Mouse (Mus musculus): Measurements from ENCODE around the gene Nt5dc2. TPM values are rescaled to one million over a fixed set of nuclear protein-coding genes. Genes with fewer than 3 reads are reported as not detected.

Nt5dc2 gene
- polyA plus RNA-seq, 1 experiment from 2014 or later, result 48.5 TPM

DNA sequence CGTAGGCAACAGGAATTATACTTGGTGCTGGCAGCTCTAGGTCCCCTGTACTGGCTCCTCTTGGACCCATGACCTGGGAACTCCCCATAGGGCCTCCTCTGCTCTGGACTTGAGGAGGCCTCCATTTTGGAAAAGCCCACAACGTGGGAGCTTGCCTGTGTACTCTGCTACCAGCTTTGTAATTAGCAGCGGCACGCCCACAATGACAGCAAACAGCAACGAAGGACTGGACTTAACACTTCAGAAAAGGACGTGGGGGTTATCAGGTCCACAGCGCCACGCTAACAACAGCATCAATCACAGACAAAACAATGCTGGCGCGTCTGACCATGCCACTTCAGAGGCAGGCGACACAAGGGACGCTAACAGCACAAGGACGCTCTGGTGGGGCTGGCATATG lies 40.1 kb downstream of the Nt5dc2 start:
- peaks cover 58% of the 10 kb centered on the region for H3K36me3 ChIP-seq (replicated peaks; ENCODE audit: insufficient read depth, low read length)
- 73% methylated on average over 13 of the region's 13 CpGs for WGBS (ENCODE audit: insufficient replicate concordance)
- H3K9me3 ChIP-seq (ENCODE audit: low read length), result no peaks in the 10 kb centered on the region

DNA sequence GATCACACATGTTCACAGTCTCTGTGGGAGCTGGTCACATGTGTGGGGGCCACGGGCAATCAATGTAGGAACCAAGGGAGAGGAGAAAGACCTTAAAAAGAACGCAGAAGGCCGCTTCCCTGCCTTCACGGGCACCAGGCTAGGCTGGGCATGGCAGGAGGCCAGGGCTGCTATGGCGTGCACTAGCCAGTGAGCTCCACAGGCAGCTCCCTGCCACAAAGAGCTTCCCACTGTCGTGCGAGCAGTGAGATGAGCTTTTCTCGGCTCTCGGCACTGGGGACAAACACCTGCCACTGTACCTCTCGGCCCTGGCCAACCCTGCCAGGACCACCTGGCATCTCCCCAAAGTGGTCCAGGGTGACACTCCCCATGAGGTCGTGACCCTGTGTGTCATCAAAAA lies 40.5 kb downstream of the Nt5dc2 start:
- Histone ChIP-seq H3K36me3 (replicated peaks; ENCODE audit: insufficient read depth, low read length) (peaks cover 62% of the 10 kb centered on the region), H3K9me3 (ENCODE audit: low read length) (no peaks in the 10 kb centered on the region), H3K27me3 (ENCODE audit: insufficient read depth, low read length) (no peaks in the 10 kb centered on the region), H3K9ac (replicated peaks) (no peak overlapping the region), H3K4me1 (ENCODE audit: insufficient read depth) (peaks cover 8% of the 10 kb centered on the region; the same call in 1 of the 2 replicates), H3K4me2 (ENCODE audit: low read depth, low read length) (no peak overlapping the region), H3K4me3 (ENCODE audit: low read depth, low read length) (no peak overlapping the region), H3K27ac (ENCODE audit: low read depth) (no peak overlapping the region)
- 79% methylated on average over 11 of the region's 11 CpGs for WGBS (ENCODE audit: insufficient replicate concordance)
- no peak for ATAC-seq
- TF ChIP-seq CTCF (IDR thresholded peaks at IDR 0.05; ENCODE audit: low read depth), result no peak
- TF ChIP-seq EP300 (IDR thresholded peaks at IDR 0.05; ENCODE audit: low read depth), result no peak
- DNase-seq, result no peak

More for the DNA sequence above, 40.1 kb downstream of the Nt5dc2 start:
- Histone ChIP-seq H3K4me1 (ENCODE audit: insufficient read depth) (peaks cover 10% of the 10 kb centered on the region; the same call in 1 of the 2 replicates), H3K27ac (ENCODE audit: low read depth) (no peak overlapping the region), H3K27me3 (ENCODE audit: insufficient read depth, low read length) (no peaks in the 10 kb centered on the region), H3K4me3 (ENCODE audit: low read depth, low read length) (no peak overlapping the region), H3K9ac (replicated peaks) (no peak overlapping the region), H3K4me2 (ENCODE audit: low read depth, low read length) (no peak overlapping the region)
- no peak for TF ChIP-seq EP300 (IDR thresholded peaks at IDR 0.05; ENCODE audit: low read depth)
- no peak for TF ChIP-seq CTCF (IDR thresholded peaks at IDR 0.05; ENCODE audit: low read depth)
- ATAC-seq (no peak), DNase-seq (no peak)

DNA sequence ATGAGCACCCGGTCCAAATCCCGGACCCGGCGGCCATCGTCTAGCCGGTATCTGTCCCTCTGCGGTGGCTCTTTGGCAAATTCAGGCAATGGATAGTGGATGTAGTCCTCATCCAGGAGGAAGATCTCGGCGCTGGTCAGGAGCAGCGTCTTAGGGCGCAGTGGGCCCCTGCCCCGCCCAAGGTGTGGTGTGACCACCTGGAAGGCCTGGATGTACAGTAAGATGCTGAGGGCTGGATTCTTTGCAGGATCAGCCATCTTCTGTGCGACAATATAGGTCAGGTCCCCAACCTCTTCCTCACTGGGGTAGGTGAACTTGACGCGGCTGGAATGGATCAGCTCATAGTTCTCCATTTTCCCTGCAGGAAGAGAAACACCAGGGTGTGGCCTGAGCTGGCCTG lies 41.0 kb downstream of the Nt5dc2 start:
- Histone ChIP-seq H3K9ac (replicated peaks) (no peak overlapping the region), H3K4me3 (ENCODE audit: low read depth, low read length) (no peak overlapping the region), H3K4me1 (ENCODE audit: insufficient read depth) (0 out of 2 replicates have a peak, but pooled peaks cover 4% of the 10 kb centered on the region), H3K27ac (ENCODE audit: low read depth) (no peak overlapping the region), H3K9me3 (ENCODE audit: low read length) (no peaks in the 10 kb centered on the region), H3K4me2 (ENCODE audit: low read depth, low read length) (no peak overlapping the region), H3K27me3 (ENCODE audit: insufficient read depth, low read length) (no peaks in the 10 kb centered on the region), H3K36me3 (replicated peaks; ENCODE audit: insufficient read depth, low read length) (peaks cover 67% of the 10 kb centered on the region)
- ATAC-seq, result no peak
- WGBS (ENCODE audit: insufficient replicate concordance), result 90% methylated on average over 15 of the region's 15 CpGs
- DNase-seq, result no peak
- TF ChIP-seq CTCF (IDR thresholded peaks at IDR 0.05; ENCODE audit: low read depth) (no peak), EP300 (IDR thresholded peaks at IDR 0.05; ENCODE audit: low read depth) (no peak)

- Histone ChIP-seq H3K4me3 (ENCODE audit: low read depth, low read length) (no peak overlapping the region), H3K27ac (ENCODE audit: low read depth) (peak overlapping the region; percentile 48; the same call in 1 of the 2 replicates), H3K36me3 (replicated peaks; ENCODE audit: insufficient read depth, low read length) (peaks cover 78% of the 10 kb centered on the region), H3K9me3 (ENCODE audit: low read length) (no peaks in the 10 kb centered on the region), H3K9ac (replicated peaks) (no peak overlapping the region), H3K27me3 (ENCODE audit: insufficient read depth, low read length) (no peaks in the 10 kb centered on the region), H3K4me2 (ENCODE audit: low read depth, low read length) (no peak overlapping the region), H3K4me1 (ENCODE audit: insufficient read depth) (0 out of 2 replicates have a peak, but pooled peaks cover 3% of the 10 kb centered on the region)
- peak; percentile 54; the same call in 1 of the 2 replicates for TF ChIP-seq EP300 (IDR thresholded peaks at IDR 0.05; ENCODE audit: low read depth)
- no peak for TF ChIP-seq CTCF (IDR thresholded peaks at IDR 0.05; ENCODE audit: low read depth)
- WGBS (ENCODE audit: insufficient replicate concordance), result 73% methylated on average over 18 of the region's 18 CpGs
- DNase-seq (peak; percentile 41), ATAC-seq (peak; percentile 65)
These were observed 42.1 kb downstream of the Nt5dc2 start for GRCm38 (mm10) chr14:31172781-31173455.

- Histone ChIP-seq H3K36me3 (replicated peaks; ENCODE audit: insufficient read depth, low read length) (peaks cover 81% of the 10 kb centered on the region), H3K27me3 (ENCODE audit: insufficient read depth, low read length) (no peaks in the 10 kb centered on the region), H3K4me2 (ENCODE audit: low read depth, low read length) (no peak overlapping the region), H3K9ac (replicated peaks) (no peak overlapping the region), H3K27ac (ENCODE audit: low read depth) (peak overlapping the region; percentile 39; the same call in 1 of the 2 replicates), H3K4me3 (ENCODE audit: low read depth, low read length) (no peak overlapping the region), H3K9me3 (ENCODE audit: low read length) (no peaks in the 10 kb centered on the region), H3K4me1 (ENCODE audit: insufficient read depth) (0 out of 2 replicates have a peak, but pooled peaks cover 3% of the 10 kb centered on the region)
- ATAC-seq (no peak), DNase-seq (no peak)
- 80% methylated on average over 7 of the region's 7 CpGs for WGBS (ENCODE audit: insufficient replicate concordance)
- no peak for TF ChIP-seq CTCF (IDR thresholded peaks at IDR 0.05; ENCODE audit: low read depth)
- TF ChIP-seq EP300 (IDR thresholded peaks at IDR 0.05; ENCODE audit: low read depth), result no peak
These were observed 42.7 kb downstream of the Nt5dc2 start for GRCm38 (mm10) chr14:31173537-31173936.

GRCm38 (mm10) chr14:31177287-31177686 lies 46.4 kb downstream of the Nt5dc2 start:
- peaks cover 89% of the 10 kb centered on the region for H3K36me3 ChIP-seq (replicated peaks; ENCODE audit: insufficient read depth, low read length)
- WGBS (ENCODE audit: insufficient replicate concordance), result 81% methylated on average over 16 of the region's 16 CpGs
- H3K4me1 ChIP-seq (ENCODE audit: insufficient read depth), result peaks cover 9% of the 10 kb centered on the region
- no peak for TF ChIP-seq CTCF (IDR thresholded peaks at IDR 0.05; ENCODE audit: low read depth)
- no peak for TF ChIP-seq EP300 (IDR thresholded peaks at IDR 0.05; ENCODE audit: low read depth)
- no peak overlapping the region for H3K4me2 ChIP-seq (ENCODE audit: low read depth, low read length)
- no peak overlapping the region for H3K27ac ChIP-seq (ENCODE audit: low read depth)
- no peaks in the 10 kb centered on the region for H3K9me3 ChIP-seq (ENCODE audit: low read length)
- H3K9ac ChIP-seq (replicated peaks), result no peak overlapping the region
- ATAC-seq (no peak), DNase-seq (peak; percentile 14)
- H3K4me3 ChIP-seq (ENCODE audit: low read depth, low read length), result no peak overlapping the region
- H3K27me3 ChIP-seq (ENCODE audit: insufficient read depth, low read length), result no peaks in the 10 kb centered on the region

All from liver, postnatal 0 days (tissue).